10 mouse cellular contexts compared by ENCODE assay signal in genomic region chr7:75752442-75753191, GRCm38 (mm10).
DNase-seq lines count a peak whose midpoint lies in the region; TF ChIP-seq lines count a peak whose summit lies in the region.
"Had no signal": no experiment of that assay in that cellular context is flagged by ENCODE, and none has a peak within 500 bp of the region (broad histone marks: within the 10 kb centered on the region; RNA-seq: fewer than 3 reads in every experiment).

No protein-coding gene starts in this region.

- DNase-seq in left cerebral cortex, adult 2 months (ENCODE audit: extremely low spot score in 1 of 2, low spot score in 2 of 2), result no peak
- no peak for DNase-seq in left cerebral cortex, postnatal 25 days (ENCODE audit: low spot score in 2 of 2)
- DNase-seq in embryo, embryonic 11 days, result peak; percentile 46
- DNase-seq in kidney, adult 2 months, result peak; percentile 33
- DNase-seq in mesoderm, embryonic 11.5 days (ENCODE audit: low read depth, low spot score), result peak; percentile 34
- DNase-seq in adrenal gland, postnatal 10 days, result no peak
- DNase-seq in thymus, postnatal 10 days (ENCODE audit: low spot score in 2 of 2), result no peak
- no peak for DNase-seq in cerebellum, postnatal 10 days

- TF ChIP-seq POLR2A in kidney, adult 2 months (IDR thresholded peaks at IDR 0.05; ENCODE audit: low read depth, low read length), result no peak

- peaks cover 12% of the 10 kb centered on the region for H3K4me1 ChIP-seq in kidney, adult 2 months (ENCODE audit: control insufficient read depth, insufficient read depth, low read length)

- WGBS in kidney, adult 2 months, result 65% methylated on average over 22 of the region's 22 CpGs

- H3K36me3 ChIP-seq in kidney, adult 2 months (ENCODE audit: control insufficient read depth, insufficient read depth, low read length), result peaks cover 3% of the 10 kb centered on the region; the same call in 1 of the 2 replicates

- intact Hi-C loops in left cerebral cortex, adult 2 months (cut with DNase I), result no loop called here
- intact Hi-C loops in left cerebral cortex, postnatal 25 days (cut with DNase I), result no loop called here

- TF ChIP-seq CTCF in left cerebral cortex, adult 2 months (IDR thresholded peaks at IDR 0.05), result peak; percentile 19
- TF ChIP-seq CTCF in kidney, adult 2 months (conservative IDR thresholded peaks at IDR 0.05; ENCODE audit: insufficient read depth, insufficient read length, low read depth, low read length), result 0 out of 2 replicates have a peak, but pooled peaks have one; percentile 13

- no peak overlapping the region for H3K27ac ChIP-seq in left cerebral cortex, adult 2 months
- 0 out of 2 replicates have a peak overlapping the region, but pooled peaks have one; percentile 6 for H3K27ac ChIP-seq in kidney, adult 2 months (ENCODE audit: insufficient read depth, low read depth, low read length)
- H3K27ac ChIP-seq: forebrain, embryonic 12.5 days; macrophage had no signal

- no peak overlapping the region for H3K4me3 ChIP-seq in left cerebral cortex, adult 2 months
- no peak overlapping the region for H3K4me3 ChIP-seq in kidney, adult 2 months (ENCODE audit: insufficient read depth, low read depth, low read length)
- H3K4me3 ChIP-seq: forebrain, embryonic 12.5 days had no signal

- no peaks in the 10 kb centered on the region for H3K27me3 ChIP-seq in kidney, adult 2 months (replicated peaks; ENCODE audit: control insufficient read depth, insufficient read depth, low read length)
- H3K27me3 ChIP-seq: forebrain, embryonic 12.5 days had no signal

Comparison
In these comparisons a context has a peak if more than half of its experiments do, and no peak if none do; other contexts are left out.
1. DNase-seq: peak in embryo, embryonic 11 days (single experiment), kidney, adult 2 months (single experiment) and mesoderm, embryonic 11.5 days (single experiment); none in left cerebral cortex, adult 2 months (0 of 2), left cerebral cortex, postnatal 25 days (0 of 2), adrenal gland, postnatal 10 days (single experiment), thymus, postnatal 10 days (0 of 2) and cerebellum, postnatal 10 days (0 of 2).